Mouse (Mus musculus): Measurements from ENCODE around the gene Mcoln2. TPM values are rescaled to one million over a fixed set of nuclear protein-coding genes. Genes with fewer than 3 reads are reported as not detected.

The Mcoln2 gene
- polyA plus RNA-seq, 1 experiment, result 3.2 TPM

DNA sequence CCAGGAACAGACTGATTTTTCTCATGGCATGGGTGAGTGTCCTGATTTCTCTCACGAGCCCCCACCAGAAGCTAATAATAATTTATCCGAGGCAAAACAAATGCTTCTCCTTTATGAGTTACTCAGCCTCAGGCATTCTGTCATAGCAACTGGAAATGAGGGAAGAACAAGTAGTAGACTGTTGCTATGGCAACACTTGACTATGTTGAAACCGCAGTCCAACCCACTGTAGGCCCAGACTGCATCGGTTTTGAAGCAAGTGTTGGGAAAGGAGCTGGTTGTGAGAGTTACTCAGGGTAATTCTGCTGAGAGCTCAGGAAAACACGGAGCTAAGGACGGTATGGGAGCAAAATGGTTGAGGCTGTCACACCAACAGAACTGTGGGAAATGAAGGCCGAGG, 7.1 kb upstream of the Mcoln2 start:
- Histone ChIP-seq H3K4me3 (ENCODE audit: insufficient read depth, low read depth, low read length) (no peak overlapping the region), H3K27ac (ENCODE audit: insufficient read depth, low read depth, low read length) (no peak overlapping the region), H3K36me3 (ENCODE audit: control insufficient read depth, insufficient read depth, low read length) (no peaks in the 10 kb centered on the region), H3K27me3 (replicated peaks; ENCODE audit: control insufficient read depth, insufficient read depth, low read length) (no peaks in the 10 kb centered on the region), H3K4me1 (ENCODE audit: control insufficient read depth, insufficient read depth, low read length) (no peaks in the 10 kb centered on the region)
- WGBS, result 89% methylated on average over 7 of the region's 7 CpGs
- TF ChIP-seq POLR2A (IDR thresholded peaks at IDR 0.05; ENCODE audit: low read depth, low read length) (no peak), CTCF (conservative IDR thresholded peaks at IDR 0.05; ENCODE audit: insufficient read depth, insufficient read length, low read depth, low read length) (no peak)
- DNase-seq, result no peak

DNA sequence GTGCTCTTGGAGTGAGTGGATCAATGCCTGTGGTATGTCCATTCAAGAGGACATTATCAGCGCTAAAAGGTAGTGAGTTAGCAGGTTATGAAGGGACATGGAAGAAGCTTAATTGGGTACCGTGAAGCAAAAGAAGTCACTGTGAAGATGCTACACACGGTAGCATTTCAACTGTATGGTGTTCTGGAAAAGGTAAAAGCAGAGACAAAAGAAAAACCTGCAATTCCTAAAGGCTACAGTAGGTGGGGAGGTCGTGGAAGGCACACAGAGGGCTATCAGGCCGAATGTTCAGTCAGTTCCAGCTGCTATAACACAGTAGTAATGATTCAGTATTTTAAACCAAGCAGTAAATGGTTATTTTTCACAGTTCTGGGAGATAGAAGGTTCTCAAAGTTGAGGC, 4.1 kb upstream of the Mcoln2 start:
- peak; percentile 14 for DNase-seq
- Histone ChIP-seq H3K4me1 (ENCODE audit: control insufficient read depth, insufficient read depth, low read length) (0 out of 2 replicates have a peak, but pooled peaks cover 4% of the 10 kb centered on the region), H3K36me3 (ENCODE audit: control insufficient read depth, insufficient read depth, low read length) (no peaks in the 10 kb centered on the region), H3K27ac (ENCODE audit: insufficient read depth, low read depth, low read length) (no peak overlapping the region), H3K4me3 (ENCODE audit: insufficient read depth, low read depth, low read length) (no peak overlapping the region), H3K27me3 (replicated peaks; ENCODE audit: control insufficient read depth, insufficient read depth, low read length) (0 out of 2 replicates have a peak, but pooled peaks cover 2% of the 10 kb centered on the region)
- TF ChIP-seq CTCF (conservative IDR thresholded peaks at IDR 0.05; ENCODE audit: insufficient read depth, insufficient read length, low read depth, low read length), result no peak; the same call in 1 of the 2 replicates
- no peak for TF ChIP-seq POLR2A (IDR thresholded peaks at IDR 0.05; ENCODE audit: low read depth, low read length)
- 55% methylated on average over 5 of the region's 5 CpGs for WGBS

DNA sequence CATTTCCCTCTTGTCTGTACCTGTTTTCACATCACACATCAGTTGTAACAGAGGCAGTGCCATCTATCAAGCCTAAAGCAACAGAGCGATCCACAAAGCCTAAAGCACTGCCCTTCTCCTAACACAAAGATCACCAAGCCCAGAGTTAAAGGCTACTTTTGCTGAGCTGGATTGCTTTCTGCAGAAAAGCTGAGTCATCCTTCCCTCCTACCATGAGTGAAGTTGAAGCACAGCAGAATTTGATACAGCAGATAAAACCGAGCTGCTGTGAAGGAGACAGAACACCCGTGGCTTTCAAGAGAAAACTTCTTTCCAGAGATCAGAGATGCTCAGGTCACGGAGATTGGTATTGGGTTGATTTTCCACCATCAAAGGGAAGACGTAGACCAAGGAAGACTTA, 3.5 kb upstream of the Mcoln2 start:
- TF ChIP-seq CTCF (conservative IDR thresholded peaks at IDR 0.05; ENCODE audit: insufficient read depth, insufficient read length, low read depth, low read length) (no peak), POLR2A (IDR thresholded peaks at IDR 0.05; ENCODE audit: low read depth, low read length) (no peak)
- WGBS, result 40% methylated on average over 5 of the region's 5 CpGs

DNA sequence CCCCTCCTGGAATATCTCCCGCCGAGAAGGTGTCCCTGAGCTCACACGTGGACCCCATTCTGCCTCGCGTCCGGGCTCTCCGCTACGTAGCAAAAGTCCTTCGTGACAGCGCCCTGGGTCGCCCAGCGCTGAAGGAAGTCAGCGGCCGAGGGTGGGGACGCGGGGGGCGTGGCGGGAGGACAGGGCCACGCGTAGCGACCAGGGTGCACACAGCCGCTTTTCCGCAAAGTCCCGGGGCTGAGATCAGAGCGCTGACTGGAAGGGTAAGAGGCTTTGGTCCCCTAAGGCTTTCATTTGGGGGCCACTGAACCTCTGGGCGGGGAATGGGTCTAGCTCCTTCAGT, 396 bp downstream of the Mcoln2 start:
- WGBS, result under 1% methylated on average over 26 of the region's 26 CpGs
- Histone ChIP-seq H3K27me3 (replicated peaks; ENCODE audit: control insufficient read depth, insufficient read depth, low read length) (0 out of 2 replicates have a peak, but pooled peaks cover 2% of the 10 kb centered on the region), H3K4me3 (ENCODE audit: insufficient read depth, low read depth, low read length) (peak overlapping the region; percentile 63), H3K36me3 (ENCODE audit: control insufficient read depth, insufficient read depth, low read length) (no peaks in the 10 kb centered on the region), H3K27ac (ENCODE audit: insufficient read depth, low read depth, low read length) (no peak overlapping the region), H3K4me1 (ENCODE audit: control insufficient read depth, insufficient read depth, low read length) (0 out of 2 replicates have a peak, but pooled peaks cover 4% of the 10 kb centered on the region)
- TF ChIP-seq POLR2A (IDR thresholded peaks at IDR 0.05; ENCODE audit: low read depth, low read length) (no peak), CTCF (conservative IDR thresholded peaks at IDR 0.05; ENCODE audit: insufficient read depth, insufficient read length, low read depth, low read length) (no peak)
- peak; percentile 31 for DNase-seq

More for the DNA sequence above, 3.5 kb upstream of the Mcoln2 start:
- no peak overlapping the region for H3K27ac ChIP-seq (ENCODE audit: insufficient read depth, low read depth, low read length)
- DNase-seq, result peak; percentile 5
- H3K27me3 ChIP-seq (replicated peaks; ENCODE audit: control insufficient read depth, insufficient read depth, low read length), result 0 out of 2 replicates have a peak, but pooled peaks cover 2% of the 10 kb centered on the region
- no peaks in the 10 kb centered on the region for H3K36me3 ChIP-seq (ENCODE audit: control insufficient read depth, insufficient read depth, low read length)
- H3K4me3 ChIP-seq (ENCODE audit: insufficient read depth, low read depth, low read length), result no peak overlapping the region
- H3K4me1 ChIP-seq (ENCODE audit: control insufficient read depth, insufficient read depth, low read length), result 0 out of 2 replicates have a peak, but pooled peaks cover 4% of the 10 kb centered on the region

DNA sequence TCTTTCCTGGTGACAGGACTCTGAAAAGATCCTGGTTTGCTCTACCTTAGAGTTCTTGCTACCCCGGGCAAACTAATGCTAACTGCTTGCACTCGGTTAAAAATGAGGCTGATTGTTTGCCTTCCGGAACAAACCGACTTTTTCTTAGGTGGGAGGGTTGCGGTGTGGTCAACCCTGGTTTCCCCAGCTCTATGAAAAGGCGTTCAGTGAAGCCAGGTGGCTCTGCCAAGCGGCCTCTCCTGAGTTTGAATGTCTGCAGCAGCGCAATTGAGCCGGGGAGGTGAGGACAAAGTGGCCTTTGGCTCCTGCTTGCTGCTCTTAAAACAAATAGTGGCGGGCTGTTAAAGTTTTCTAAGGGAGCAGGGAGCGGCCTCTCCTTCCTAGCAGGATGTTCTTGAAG, 927 bp downstream of the Mcoln2 start:
- TF ChIP-seq POLR2A (IDR thresholded peaks at IDR 0.05; ENCODE audit: low read depth, low read length), result no peak
- no peak for TF ChIP-seq CTCF (conservative IDR thresholded peaks at IDR 0.05; ENCODE audit: insufficient read depth, insufficient read length, low read depth, low read length)
- Histone ChIP-seq H3K27ac (ENCODE audit: insufficient read depth, low read depth, low read length) (no peak overlapping the region), H3K36me3 (ENCODE audit: control insufficient read depth, insufficient read depth, low read length) (no peaks in the 10 kb centered on the region), H3K4me3 (ENCODE audit: insufficient read depth, low read depth, low read length) (no peak overlapping the region), H3K4me1 (ENCODE audit: control insufficient read depth, insufficient read depth, low read length) (0 out of 2 replicates have a peak, but pooled peaks cover 4% of the 10 kb centered on the region), H3K27me3 (replicated peaks; ENCODE audit: control insufficient read depth, insufficient read depth, low read length) (0 out of 2 replicates have a peak, but pooled peaks cover 2% of the 10 kb centered on the region)
- peak; percentile 65 for DNase-seq
- WGBS, result 8% methylated on average over 11 of the region's 11 CpGs

DNA sequence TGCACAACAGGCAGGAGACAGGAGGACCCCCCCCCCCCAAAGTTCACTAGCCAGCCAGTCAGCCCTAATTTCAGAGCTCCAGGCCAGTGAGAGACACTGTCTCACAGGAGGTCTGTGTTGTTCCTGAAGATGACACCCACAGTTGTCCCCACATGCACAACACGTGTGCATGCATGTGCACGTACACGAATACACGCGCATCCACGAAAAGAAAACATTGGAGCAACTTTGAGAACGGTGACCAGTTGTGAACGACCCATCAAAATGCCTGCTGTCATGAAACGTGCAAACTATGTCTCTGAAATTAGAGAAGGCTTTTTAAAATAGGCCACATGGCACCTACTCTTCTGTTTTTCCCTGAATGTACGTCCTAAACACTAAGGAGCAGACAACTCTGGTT, 1.7 kb downstream of the Mcoln2 start:
- DNase-seq, result no peak
- Histone ChIP-seq H3K27me3 (replicated peaks; ENCODE audit: control insufficient read depth, insufficient read depth, low read length) (0 out of 2 replicates have a peak, but pooled peaks cover 2% of the 10 kb centered on the region), H3K4me1 (ENCODE audit: control insufficient read depth, insufficient read depth, low read length) (0 out of 2 replicates have a peak, but pooled peaks cover 4% of the 10 kb centered on the region), H3K4me3 (ENCODE audit: insufficient read depth, low read depth, low read length) (no peak overlapping the region), H3K36me3 (ENCODE audit: control insufficient read depth, insufficient read depth, low read length) (no peaks in the 10 kb centered on the region), H3K27ac (ENCODE audit: insufficient read depth, low read depth, low read length) (no peak overlapping the region)
- WGBS, result 97% methylated on average over 10 of the region's 10 CpGs
- TF ChIP-seq POLR2A (IDR thresholded peaks at IDR 0.05; ENCODE audit: low read depth, low read length), result no peak
- TF ChIP-seq CTCF (conservative IDR thresholded peaks at IDR 0.05; ENCODE audit: insufficient read depth, insufficient read length, low read depth, low read length), result no peak

DNA sequence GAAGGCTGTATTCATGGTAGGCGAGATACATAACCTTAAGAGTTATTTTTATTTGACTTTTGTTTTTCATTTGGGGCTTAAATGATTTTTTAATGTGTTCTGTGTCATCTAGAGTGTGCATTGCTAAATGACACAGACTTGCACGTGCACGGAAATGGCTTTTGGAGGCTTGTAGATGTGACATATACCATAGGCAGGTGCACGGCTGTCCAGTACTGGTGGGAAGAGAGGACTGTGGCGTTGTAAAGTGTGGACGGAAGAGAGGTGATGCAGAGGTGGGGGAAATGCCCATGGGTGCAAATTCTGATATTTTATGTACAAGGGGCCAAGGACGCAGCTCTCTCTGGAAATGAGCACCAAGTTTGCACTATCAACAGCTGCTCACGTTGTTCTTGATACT, 2.1 kb downstream of the Mcoln2 start:
- 95% methylated on average over 8 of the region's 8 CpGs for WGBS
- Histone ChIP-seq H3K4me3 (ENCODE audit: insufficient read depth, low read depth, low read length) (no peak overlapping the region), H3K27ac (ENCODE audit: insufficient read depth, low read depth, low read length) (no peak overlapping the region), H3K27me3 (replicated peaks; ENCODE audit: control insufficient read depth, insufficient read depth, low read length) (0 out of 2 replicates have a peak, but pooled peaks cover 2% of the 10 kb centered on the region), H3K4me1 (ENCODE audit: control insufficient read depth, insufficient read depth, low read length) (0 out of 2 replicates have a peak, but pooled peaks cover 4% of the 10 kb centered on the region), H3K36me3 (ENCODE audit: control insufficient read depth, insufficient read depth, low read length) (no peaks in the 10 kb centered on the region)
- no peak for TF ChIP-seq POLR2A (IDR thresholded peaks at IDR 0.05; ENCODE audit: low read depth, low read length)
- TF ChIP-seq CTCF (conservative IDR thresholded peaks at IDR 0.05; ENCODE audit: insufficient read depth, insufficient read length, low read depth, low read length), result no peak
- DNase-seq, result no peak
